Mouse (Mus musculus) neutrophil, adult 5-6 weeks (primary cell): ENCODE results near the gene Rragd. TPM values are rescaled to one million over a fixed set of nuclear protein-coding genes. Genes with fewer than 3 reads are reported as not detected.

Source experiments
- ATAC-seq: fragments of 151-379, 151-347 bp; 2 replicates; pipeline ENCODE4 v1.8.0; 2017; ENCODE audit warnings: mild to moderate bottlenecking, moderate TSS enrichment; ENCODE audit not compliant: insufficient number of reproducible peaks, poor library complexity, low FRiP score, severe bottlenecking; ENCODE audit errors: extremely low read depth
- total RNA-seq: library from RNA; stranded (forward); fragments of 200-1000 nt; gene quantifications from 2 replicates; pipeline ENCODE4 v1.2.3, GENCODE M21; 2017

Gene Rragd
- 1.6 and 1.7 TPM in 2 replicates for total RNA-seq

GRCm38 (mm10) chr4:32982716-32983175 lies at the start of gene Rragd:
TSS of gene Rragd (plus strand) at chr4:32983037.
- ATAC-seq: no peak

- no peak for ATAC-seq
Measured at GRCm38 (mm10) chr4:32936762-32937341, 46.0 kb upstream of the Rragd start.

GRCm38 (mm10) chr4:32939521-32939920 lies 43.3 kb upstream of the Rragd start:
- no peak for ATAC-seq

GRCm38 (mm10) chr4:32939964-32940363 lies 42.9 kb upstream of the Rragd start:
- no peak for ATAC-seq

GRCm38 (mm10) chr4:32940984-32941383 lies 41.9 kb upstream of the Rragd start:
- no peak for ATAC-seq

GRCm38 (mm10) chr4:32947631-32948030 lies 35.2 kb upstream of the Rragd start:
- no peak for ATAC-seq

GRCm38 (mm10) chr4:32948696-32949095 lies 34.1 kb upstream of the Rragd start:
- ATAC-seq: no peak

GRCm38 (mm10) chr4:32950356-32951034 lies 32.3 kb upstream of the Rragd start, which contains the start of gene Ankrd6:
TSS of gene Ankrd6 (minus strand) at chr4:32950841.
- ATAC-seq: peak; percentile 59; the same call in 1 of the 2 replicates

- ATAC-seq: no peak
Measured at GRCm38 (mm10) chr4:32951035-32951940, 31.5 kb upstream of the Rragd start.

GRCm38 (mm10) chr4:32952681-32953080 lies 30.2 kb upstream of the Rragd start:
- no peak for ATAC-seq

- no peak for ATAC-seq
Measured at GRCm38 (mm10) chr4:32956423-32956822, 26.4 kb upstream of the Rragd start.

GRCm38 (mm10) chr4:32961394-32961793 lies 21.4 kb upstream of the Rragd start:
- ATAC-seq: no peak

- ATAC-seq: 0 out of 2 replicates have a peak, but pooled peaks have one; percentile 44
Measured at GRCm38 (mm10) chr4:32964619-32965018, 18.2 kb upstream of the Rragd start.

- ATAC-seq: no peak
Measured at GRCm38 (mm10) chr4:32977331-32977730, 5.5 kb upstream of the Rragd start.

- ATAC-seq: no peak
Measured at GRCm38 (mm10) chr4:32980061-32980460, 2.8 kb upstream of the Rragd start.

- no peak for ATAC-seq
Measured at GRCm38 (mm10) chr4:32981617-32982016, 1.2 kb upstream of the Rragd start.

- ATAC-seq: no peak
Measured at GRCm38 (mm10) chr4:32982041-32982715, 659 bp upstream of the Rragd start.

- peak; percentile 30; the same call in 1 of the 2 replicates for ATAC-seq
Measured at GRCm38 (mm10) chr4:32983176-32984155, 629 bp downstream of the Rragd start.
